Mouse (Mus musculus): Measurements from ENCODE around the gene Mesp1.

- TF ChIP-seq CTCF (IDR thresholded peaks at IDR 0.05; ENCODE audit: borderline replicate concordance, insufficient read depth, low read depth, low read length), result no peak
- TF ChIP-seq POLR2A (IDR thresholded peaks at IDR 0.05; ENCODE audit: borderline replicate concordance, insufficient read depth, low read length), result no peak
These were observed 39.4 kb upstream of the Mesp1 start for GRCm38 (mm10) chr7:79832980-79833379.
